Comparison of ENCODE assay signal across 7 mouse cellular contexts in genomic region chr11:19986871-19987755, GRCm38 (mm10).
DNase-seq lines count a peak whose midpoint lies in the region; ATAC-seq lines count a peak whose summit lies in the region.

No protein-coding gene starts in this region.

- 0 out of 2 replicates have a peak overlapping the region, but pooled peaks have one; percentile 6 for H3K4me2 ChIP-seq in embryonic facial prominence, embryonic 12.5 days (replicated peaks)
- peak overlapping the region; percentile 29 for H3K4me2 ChIP-seq in intestine, embryonic 14.5 days (ENCODE audit: low read length)

- ATAC-seq in embryonic facial prominence, embryonic 12.5 days (ENCODE audit: insufficient number of reproducible peaks, insufficient read depth, low FRiP score, low TSS enrichment): no peak
- no peak for ATAC-seq in intestine, embryonic 14.5 days (replicated peaks; ENCODE audit: low FRiP score, low TSS enrichment, low read depth)

- DNase-seq in urinary bladder, postnatal 14 days (ENCODE audit: low spot score): peak; percentile 29
- DNase-seq in urinary bladder, postnatal 4 days (ENCODE audit: low spot score in 2 of 2): no peak
- DNase-seq in intestine, embryonic 14.5 days (ENCODE audit: low spot score): no peak
- DNase-seq in urinary bladder, adult 2 months (ENCODE audit: low spot score): no peak
- DNase-seq in right cerebral cortex, postnatal 36 days (ENCODE audit: low spot score in 2 of 2): no peak

- H3K9ac ChIP-seq in embryonic facial prominence, embryonic 12.5 days: no peak overlapping the region
- H3K9ac ChIP-seq in intestine, embryonic 14.5 days (ENCODE audit: low read length): no peak overlapping the region

- H3K4me1 ChIP-seq in embryonic facial prominence, embryonic 12.5 days: peaks cover 48% of the 10 kb centered on the region
- peaks cover 80% of the 10 kb centered on the region for H3K4me1 ChIP-seq in intestine, embryonic 14.5 days (replicated peaks; ENCODE audit: control insufficient read depth, insufficient read depth, low read length)
- H3K4me1 ChIP-seq in megakaryocyte, embryonic 14.5 days: peaks cover 98% of the 10 kb centered on the region

- H3K9me3 ChIP-seq in embryonic facial prominence, embryonic 12.5 days: no peaks in the 10 kb centered on the region
- H3K9me3 ChIP-seq in intestine, embryonic 14.5 days (ENCODE audit: control insufficient read depth, low read length): no peaks in the 10 kb centered on the region
- no peaks in the 10 kb centered on the region for H3K9me3 ChIP-seq in megakaryocyte, embryonic 14.5 days

- H3K36me3 ChIP-seq in embryonic facial prominence, embryonic 12.5 days: no peaks in the 10 kb centered on the region
- H3K36me3 ChIP-seq in intestine, embryonic 14.5 days (ENCODE audit: control insufficient read depth, insufficient read depth, low read length): no peaks in the 10 kb centered on the region
- peaks cover 44% of the 10 kb centered on the region for H3K36me3 ChIP-seq in megakaryocyte, embryonic 14.5 days (replicated peaks; ENCODE audit: low read length)

- no peaks in the 10 kb centered on the region for H3K27me3 ChIP-seq in embryonic facial prominence, embryonic 12.5 days
- H3K27me3 ChIP-seq in intestine, embryonic 14.5 days (replicated peaks; ENCODE audit: control insufficient read depth, insufficient read depth, low read length): no peaks in the 10 kb centered on the region
- H3K27me3 ChIP-seq in megakaryocyte, embryonic 14.5 days (replicated peaks): no peaks in the 10 kb centered on the region

- 0 out of 2 replicates have a peak overlapping the region, but pooled peaks have one; percentile 46 for H3K27ac ChIP-seq in embryonic facial prominence, embryonic 12.5 days
- peak overlapping the region; percentile 76 for H3K27ac ChIP-seq in intestine, embryonic 14.5 days (ENCODE audit: low read depth)

- 27% methylated on average over 17 of the region's 17 CpGs for WGBS in embryonic facial prominence, embryonic 12.5 days
- 15% methylated on average over 17 of the region's 17 CpGs for WGBS in intestine, embryonic 14.5 days

- H3K4me3 ChIP-seq in embryonic facial prominence, embryonic 12.5 days: no peak overlapping the region
- H3K4me3 ChIP-seq in intestine, embryonic 14.5 days (ENCODE audit: low read depth, low read length): no peak overlapping the region
- H3K4me3 ChIP-seq in megakaryocyte, embryonic 14.5 days (replicated peaks): peak overlapping the region; percentile 91
